Mouse (Mus musculus): ENCODE data around the gene Dtx1. TPM values are rescaled to one million over a fixed set of nuclear protein-coding genes. Genes with fewer than 3 reads are reported as not detected.

The Dtx1 gene
- total and polyA plus RNA-seq, 3 experiments = 0.12 to 0.63 TPM; not detected in 1

GRCm38 (mm10) chr5:120649938-120650337 lies 61.8 kb downstream of the Dtx1 start:
- no peaks in the 10 kb centered on the region for H3K9me3 ChIP-seq (replicated peaks; ENCODE audit: insufficient read depth, low read length)

GRCm38 (mm10) chr5:120649374-120649933 lies 62.3 kb downstream of the Dtx1 start:
- Histone ChIP-seq H3K79me2 (ENCODE audit: control insufficient read depth, insufficient read depth, low read length, poor library complexity) (no peaks in the 10 kb centered on the region), H3K4me3 (ENCODE audit: control insufficient read depth in 1 of 2, insufficient read depth in 1 of 2, low read depth in 2 of 2, low read length in 2 of 2) (peak overlapping the region; percentile 51 to 68; a peak in 3 of 4 replicates), H3K4me1 (ENCODE audit: control insufficient read depth in 1 of 2, insufficient read depth in 2 of 2, low read length in 2 of 2) (peaks cover 0 to 14% of the 10 kb centered on the region in 2 experiments; a peak in 3 of 4 replicates), H3K9me3 (replicated peaks; ENCODE audit: insufficient read depth, low read length) (no peaks in the 10 kb centered on the region), H3K27ac (ENCODE audit: control insufficient read depth, low read depth, low read length) (peak overlapping the region; percentile 29; the same call in 1 of the 2 replicates), H3K36me3 (ENCODE audit: control insufficient read depth in 1 of 2, insufficient read depth in 2 of 2, low read length in 2 of 2) (peaks cover 0 to 7% of the 10 kb centered on the region in 2 experiments; a peak in 1 of 4 replicates), H3K27me3 (ENCODE audit: control insufficient read depth in 1 of 2, insufficient read depth in 2 of 2, low read length in 2 of 2) (no peaks in the 10 kb centered on the region), H3K9ac (ENCODE audit: control insufficient read depth, low read depth, low read length, poor library complexity, severe bottlenecking) (peak overlapping the region; percentile 66)
- no peak for DNase-seq (ENCODE audit: low read depth, low spot score)
- no peak for TF ChIP-seq HCFC1 (IDR thresholded peaks at IDR 0.05; ENCODE audit: low read depth, low read length)
- TF ChIP-seq BHLHE40 (IDR thresholded peaks at IDR 0.05; ENCODE audit: borderline replicate concordance, low read depth, low read length) = no peak
- TF ChIP-seq CTCF (IDR thresholded peaks at IDR 0.05 in 2 of 3, conservative IDR thresholded peaks at IDR 0.05 in 1 of 3; ENCODE audit: control insufficient read depth in 1 of 3, insufficient read depth in 1 of 3, low read depth in 2 of 3, low read length in 3 of 3, poor library complexity in 1 of 3, severe bottlenecking in 1 of 3) = peak in 1 of 3 experiments; percentile 9; a peak in 2 of 6 replicates
- peak; percentile 55; the same call in 1 of the 2 replicates for TF ChIP-seq MXI1 (IDR thresholded peaks at IDR 0.05; ENCODE audit: low read depth, low read length)
- TF ChIP-seq TAL1 (IDR thresholded peaks at IDR 0.05; ENCODE audit: low read length) = no peak

More at GRCm38 (mm10) chr5:120649938-120650337, 61.8 kb downstream of the Dtx1 start:
- Histone ChIP-seq H3K36me3 (ENCODE audit: control insufficient read depth in 1 of 2, insufficient read depth in 2 of 2, low read length in 2 of 2) (peaks cover 0 to 7% of the 10 kb centered on the region in 2 experiments; a peak in 1 of 4 replicates), H3K79me2 (ENCODE audit: control insufficient read depth, insufficient read depth, low read length, poor library complexity) (no peaks in the 10 kb centered on the region), H3K4me3 (ENCODE audit: control insufficient read depth in 1 of 2, insufficient read depth in 1 of 2, low read depth in 2 of 2, low read length in 2 of 2) (peak overlapping the region in 1 of 2 experiments; percentile 68; a peak in 2 of 4 replicates), H3K27me3 (ENCODE audit: control insufficient read depth in 1 of 2, insufficient read depth in 2 of 2, low read length in 2 of 2) (no peaks in the 10 kb centered on the region), H3K4me1 (ENCODE audit: control insufficient read depth in 1 of 2, insufficient read depth in 2 of 2, low read length in 2 of 2) (peaks cover 0 to 13% of the 10 kb centered on the region in 2 experiments; a peak in 3 of 4 replicates), H3K27ac (ENCODE audit: control insufficient read depth, low read depth, low read length) (no peak overlapping the region), H3K9ac (ENCODE audit: control insufficient read depth, low read depth, low read length, poor library complexity, severe bottlenecking) (no peak overlapping the region; the same call in 1 of the 2 replicates)
- TF ChIP-seq POLR2AphosphoS5 (IDR thresholded peaks at IDR 0.05; ENCODE audit: borderline replicate concordance, low read depth, low read length) (no peak), E2F4 (IDR thresholded peaks at IDR 0.05; ENCODE audit: borderline replicate concordance, low read depth, low read length) (no peak), MAFK (IDR thresholded peaks at IDR 0.05; ENCODE audit: borderline replicate concordance, low read depth, low read length) (peak; percentile 92), MYB (IDR thresholded peaks at IDR 0.05; ENCODE audit: low read depth, low read length) (no peak), MEF2A (IDR thresholded peaks at IDR 0.05; ENCODE audit: extremely low read depth, insufficient replicate concordance, low read depth, low read length, poor library complexity, severe bottlenecking) (no peak), ZKSCAN1 (IDR thresholded peaks at IDR 0.05; ENCODE audit: low read depth, low read length) (no peak)
- DNase-seq (ENCODE audit: low read depth, low spot score) = no peak

Data from MEL (cell line).